Mouse (Mus musculus) macrophage (primary cell): ENCODE results near the gene En2. TPM values are rescaled to one million over a fixed set of nuclear protein-coding genes. Genes with fewer than 3 reads are reported as not detected.

Experiments
- H3K27ac ChIP-seq: fragments of 350-480 bp; formaldehyde crosslinking; 2 replicates; pipeline ENCODE4 v1.9.0; 2021
- H3K36me3 ChIP-seq: fragments of 350-480 bp; formaldehyde crosslinking; 2 replicates; pipeline ENCODE4 v1.9.0; 2021; ENCODE audit errors: inconsistent target
- H3K4me3 ChIP-seq: fragments of 350-480 bp; formaldehyde crosslinking; 2 replicates; pipeline ENCODE4 v1.9.0; 2021; ENCODE audit errors: inconsistent target
- H3K79me2 ChIP-seq: fragments of 350-480 bp; formaldehyde crosslinking; 2 replicates; pipeline ENCODE4 v1.9.0; 2021; ENCODE audit errors: inconsistent target
- WGBS: methylation state at CpG from one replicate; pipeline ENCODE4 v1.1.7; 2026; ENCODE audit warnings: inconsistent platforms; ENCODE audit not compliant: missing documents; 5-methylcytosine and 5-hydroxymethylcytosine counted together
- polyA plus RNA-seq: library from polyadenylated mRNA; stranded (reverse); fragments of 250-400 nt; gene quantifications from 3 replicates; pipeline ENCODE4 v1.2.4, GENCODE M21; 2018; ENCODE audit warnings: inconsistent platforms

The En2 gene
- polyA plus RNA-seq, 1 experiment from 2014 or later, result not detected

- Histone ChIP-seq H3K27ac (no peak overlapping the region), H3K36me3 (no peaks in the 10 kb centered on the region), H3K4me3 (no peak overlapping the region), H3K79me2 (no peaks in the 10 kb centered on the region)
- 52% methylated on average over 2 of the region's 2 CpGs for WGBS
Measured at GRCm38 (mm10) chr5:28213441-28213840, 47.9 kb downstream of the En2 start.

- Histone ChIP-seq H3K79me2 (no peaks in the 10 kb centered on the region), H3K27ac (no peak overlapping the region), H3K36me3 (no peaks in the 10 kb centered on the region), H3K4me3 (no peak overlapping the region)
- WGBS, result 100% methylated on average over 1 of the region's 1 CpGs
Measured at GRCm38 (mm10) chr5:28219596-28219995, 54.1 kb downstream of the En2 start.

Other genes with a start within 250 kb of the En2 start
- 37.8 to 108 TPM (median 89.9 TPM) in 3 replicates for gene Insig1, start 94.3 kb upstream of the En2 start, polyA plus RNA-seq
- gene Cnpy1, start 80.1 kb downstream of the En2 start, polyA plus RNA-seq, result not detected in 3 replicates
- 11.7 to 19.9 TPM (median 16.5 TPM) in 3 replicates for gene Rbm33, start 151.4 kb downstream of the En2 start, polyA plus RNA-seq